Mouse (Mus musculus): Measurements from ENCODE around the gene Zfp385c. TPM values are rescaled to one million over a fixed set of nuclear protein-coding genes. Genes with fewer than 3 reads are reported as not detected.

The Zfp385c gene
- total and polyA plus RNA-seq, 2 experiments from 2014 or later: 0.53 to 2.5 TPM

DNA sequence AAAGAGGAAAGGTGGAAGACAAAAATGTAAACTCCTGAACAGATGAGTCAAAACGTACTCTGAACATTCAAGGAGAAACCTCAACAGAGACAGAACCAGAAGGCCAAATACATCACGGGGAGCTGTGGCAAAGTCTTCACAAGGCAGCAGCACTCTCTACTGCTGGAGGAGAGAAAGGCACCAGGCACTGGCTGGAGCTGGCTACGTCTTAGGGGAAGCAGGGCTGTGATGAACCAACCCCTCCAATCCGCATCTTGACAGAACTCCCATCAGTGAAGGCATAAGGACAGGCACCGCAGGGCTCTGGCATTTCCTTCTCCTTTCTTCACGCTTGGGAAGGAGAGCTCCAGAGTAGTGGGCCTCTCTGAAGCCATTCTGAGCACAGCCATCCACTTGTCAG is 80.6 kb downstream of the Zfp385c start:
- Histone ChIP-seq H3K4me1 (ENCODE audit: insufficient read depth, low read length) (no peaks in the 10 kb centered on the region), H3K4me3 (ENCODE audit: low read depth, low read length) (no peak overlapping the region), H3K9ac (replicated peaks; ENCODE audit: low read length, poor library complexity, severe bottlenecking) (no peak overlapping the region), H3K9me3 (ENCODE audit: low read length) (no peaks in the 10 kb centered on the region), H3K4me2 (ENCODE audit: low read depth, low read length, poor library complexity, severe bottlenecking) (no peak overlapping the region), H3K27ac (ENCODE audit: low read depth, low read length) (no peak overlapping the region), H3K36me3 (ENCODE audit: insufficient read depth, low read length) (no peaks in the 10 kb centered on the region), H3K27me3 (ENCODE audit: insufficient read depth, low read length) (no peaks in the 10 kb centered on the region)
- no peak for ATAC-seq (ENCODE audit: low FRiP score)
- WGBS: 88% methylated on average over 6 of the region's 6 CpGs
- TF ChIP-seq CTCF (IDR thresholded peaks at IDR 0.05): no peak; the same call in 1 of the 2 replicates
- peak; percentile 19 for DNase-seq (ENCODE audit: low spot score)

DNA sequence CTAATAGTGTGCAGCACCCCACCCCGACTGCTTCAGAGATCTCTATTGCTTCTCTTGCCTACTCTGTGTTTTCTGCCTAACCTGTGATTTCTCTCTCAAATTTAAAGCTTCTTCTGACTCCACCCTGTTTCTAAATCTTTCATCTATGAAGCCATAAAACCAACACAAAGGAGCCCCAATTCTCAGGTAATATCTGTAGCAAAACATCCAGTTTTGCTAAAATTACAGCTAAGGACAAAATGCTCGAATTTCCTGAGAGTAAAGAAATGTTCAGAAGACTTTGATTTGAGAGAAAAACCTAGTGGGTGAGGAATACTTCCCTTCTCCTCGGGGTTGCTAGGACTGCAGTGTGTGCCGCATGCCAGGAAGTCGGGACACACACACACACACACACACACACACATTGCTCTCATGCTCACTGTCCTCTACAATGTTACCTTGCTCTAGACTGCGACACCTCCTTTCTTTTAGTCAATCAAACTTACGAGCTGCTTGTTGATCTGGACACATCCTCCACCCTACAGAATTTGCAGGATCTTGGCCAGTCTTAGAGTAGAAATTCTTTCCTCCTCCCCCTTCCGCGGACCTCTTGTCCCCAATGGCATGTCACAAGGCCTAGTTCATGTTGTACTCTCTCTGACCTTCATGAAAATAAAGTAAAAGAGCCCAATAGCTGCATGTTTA is 82.1 kb downstream of the Zfp385c start:
- DNase-seq (ENCODE audit: low spot score) (no peak), ATAC-seq (ENCODE audit: low FRiP score) (no peak)
- no peak for TF ChIP-seq CTCF (IDR thresholded peaks at IDR 0.05)
- 80% methylated on average over 9 of the region's 9 CpGs for WGBS
- no peak overlapping the region for H3K4me3 ChIP-seq (ENCODE audit: low read depth, low read length)
- no peaks in the 10 kb centered on the region for H3K36me3 ChIP-seq (ENCODE audit: insufficient read depth, low read length)
- H3K9ac ChIP-seq (replicated peaks; ENCODE audit: low read length, poor library complexity, severe bottlenecking): no peak overlapping the region
- H3K27me3 ChIP-seq (ENCODE audit: insufficient read depth, low read length): no peaks in the 10 kb centered on the region
- no peak overlapping the region for H3K4me2 ChIP-seq (ENCODE audit: low read depth, low read length, poor library complexity, severe bottlenecking)
- no peaks in the 10 kb centered on the region for H3K4me1 ChIP-seq (ENCODE audit: insufficient read depth, low read length)
- peak overlapping the region; percentile 21; the same call in 1 of the 2 replicates for H3K27ac ChIP-seq (ENCODE audit: low read depth, low read length)
- no peaks in the 10 kb centered on the region for H3K9me3 ChIP-seq (ENCODE audit: low read length)

DNA sequence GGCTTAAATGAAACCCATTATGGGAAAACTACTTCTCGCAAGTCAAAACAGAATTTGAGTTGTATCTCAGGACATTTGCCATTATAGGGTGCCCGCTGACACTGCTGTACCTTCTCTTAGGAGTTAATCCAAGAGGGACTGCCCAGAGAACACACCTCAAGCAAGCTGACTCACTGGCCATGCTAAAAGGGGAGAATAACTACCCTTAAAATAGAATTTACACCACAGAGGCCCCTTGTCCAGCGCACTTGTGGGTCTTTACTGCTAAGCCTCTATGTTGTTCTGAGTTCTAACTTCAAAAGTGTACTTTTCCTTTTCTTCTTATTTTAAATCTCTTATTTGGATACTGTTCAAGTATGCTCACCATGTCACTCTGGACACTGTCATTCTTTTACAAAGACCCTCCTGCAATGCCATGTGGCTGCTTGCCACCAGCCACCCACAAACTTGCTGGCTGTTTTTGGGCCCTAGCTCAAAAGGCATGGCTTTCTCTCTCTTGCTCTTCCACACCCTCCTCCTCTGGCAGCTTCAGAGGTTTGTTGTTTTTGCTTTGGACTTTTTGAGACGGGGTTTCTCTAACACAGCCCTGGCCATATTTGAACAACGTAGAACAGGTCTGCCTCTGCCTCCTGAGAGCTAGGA is 82.8 kb downstream of the Zfp385c start:
- WGBS: 81% methylated on average over 5 of the region's 5 CpGs
- no peaks in the 10 kb centered on the region for H3K36me3 ChIP-seq (ENCODE audit: insufficient read depth, low read length)
- no peak overlapping the region for H3K4me2 ChIP-seq (ENCODE audit: low read depth, low read length, poor library complexity, severe bottlenecking)
- peak; percentile 52 for DNase-seq (ENCODE audit: low spot score)
- no peak for ATAC-seq (ENCODE audit: low FRiP score)
- TF ChIP-seq CTCF (IDR thresholded peaks at IDR 0.05): no peak
- H3K4me1 ChIP-seq (ENCODE audit: insufficient read depth, low read length): no peaks in the 10 kb centered on the region
- no peak overlapping the region for H3K4me3 ChIP-seq (ENCODE audit: low read depth, low read length)
- no peak overlapping the region for H3K9ac ChIP-seq (replicated peaks; ENCODE audit: low read length, poor library complexity, severe bottlenecking)
- H3K27ac ChIP-seq (ENCODE audit: low read depth, low read length): peak overlapping the region; percentile 21; the same call in 1 of the 2 replicates
- no peaks in the 10 kb centered on the region for H3K27me3 ChIP-seq (ENCODE audit: insufficient read depth, low read length)
- no peaks in the 10 kb centered on the region for H3K9me3 ChIP-seq (ENCODE audit: low read length)

DNA sequence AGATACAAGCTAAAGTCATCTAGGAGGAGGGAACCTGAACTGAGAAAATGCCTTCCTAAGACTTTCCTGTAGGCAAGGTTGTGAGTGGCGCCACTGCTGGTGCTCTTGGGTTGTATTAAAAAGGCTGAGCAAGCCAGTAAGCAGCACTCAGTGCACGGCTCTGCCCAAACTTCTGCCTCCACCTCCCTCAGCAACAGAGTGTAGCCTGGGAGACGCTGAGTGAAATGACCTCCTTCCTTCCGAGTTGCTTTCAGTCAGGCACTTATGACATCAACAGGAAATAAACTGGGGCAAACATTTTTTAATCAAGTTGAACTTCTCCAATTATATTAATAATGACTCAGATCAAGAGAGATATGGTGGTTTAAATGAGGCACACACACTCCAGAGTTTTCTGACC is 83.5 kb downstream of the Zfp385c start:
- H3K4me2 ChIP-seq (ENCODE audit: low read depth, low read length, poor library complexity, severe bottlenecking): no peak overlapping the region
- no peaks in the 10 kb centered on the region for H3K9me3 ChIP-seq (ENCODE audit: low read length)
- H3K4me1 ChIP-seq (ENCODE audit: insufficient read depth, low read length): no peaks in the 10 kb centered on the region
- H3K9ac ChIP-seq (replicated peaks; ENCODE audit: low read length, poor library complexity, severe bottlenecking): no peak overlapping the region
- ATAC-seq (ENCODE audit: low FRiP score): no peak
- WGBS: 63% methylated on average over 4 of the region's 4 CpGs
- H3K4me3 ChIP-seq (ENCODE audit: low read depth, low read length): no peak overlapping the region
- TF ChIP-seq CTCF (IDR thresholded peaks at IDR 0.05): no peak
- H3K27me3 ChIP-seq (ENCODE audit: insufficient read depth, low read length): no peaks in the 10 kb centered on the region
- DNase-seq (ENCODE audit: low spot score): no peak
- H3K27ac ChIP-seq (ENCODE audit: low read depth, low read length): no peak overlapping the region
- no peaks in the 10 kb centered on the region for H3K36me3 ChIP-seq (ENCODE audit: insufficient read depth, low read length)

DNA sequence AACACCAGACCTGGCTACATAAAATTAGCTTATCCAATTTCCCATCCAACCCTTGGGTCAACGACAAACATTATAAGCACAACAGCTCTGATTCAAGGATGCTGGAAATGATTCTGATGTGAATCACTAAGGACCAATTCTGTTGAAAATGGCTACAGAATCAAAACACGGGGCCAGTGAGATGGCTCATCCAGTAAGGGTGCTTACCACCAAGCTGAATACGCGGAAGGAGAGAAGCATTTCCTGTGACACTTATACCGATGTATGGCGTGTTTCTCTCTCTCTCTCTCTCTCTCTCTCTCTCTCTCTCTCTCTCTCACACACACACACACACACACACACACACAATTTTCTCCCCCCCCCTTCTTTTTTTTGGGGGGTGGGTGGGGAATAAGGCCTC is 85.1 kb downstream of the Zfp385c start:
- no peak for TF ChIP-seq CTCF (IDR thresholded peaks at IDR 0.05)
- Histone ChIP-seq H3K9me3 (ENCODE audit: low read length) (no peaks in the 10 kb centered on the region), H3K36me3 (ENCODE audit: insufficient read depth, low read length) (peaks cover 4% of the 10 kb centered on the region; the same call in 1 of the 2 replicates), H3K27me3 (ENCODE audit: insufficient read depth, low read length) (no peaks in the 10 kb centered on the region), H3K4me2 (ENCODE audit: low read depth, low read length, poor library complexity, severe bottlenecking) (no peak overlapping the region), H3K4me1 (ENCODE audit: insufficient read depth, low read length) (no peaks in the 10 kb centered on the region), H3K27ac (ENCODE audit: low read depth, low read length) (no peak overlapping the region), H3K9ac (replicated peaks; ENCODE audit: low read length, poor library complexity, severe bottlenecking) (no peak overlapping the region), H3K4me3 (ENCODE audit: low read depth, low read length) (no peak overlapping the region)
- ATAC-seq (ENCODE audit: low FRiP score): no peak
- no peak for DNase-seq (ENCODE audit: low spot score)
- 94% methylated on average over 6 of the region's 6 CpGs for WGBS

DNA sequence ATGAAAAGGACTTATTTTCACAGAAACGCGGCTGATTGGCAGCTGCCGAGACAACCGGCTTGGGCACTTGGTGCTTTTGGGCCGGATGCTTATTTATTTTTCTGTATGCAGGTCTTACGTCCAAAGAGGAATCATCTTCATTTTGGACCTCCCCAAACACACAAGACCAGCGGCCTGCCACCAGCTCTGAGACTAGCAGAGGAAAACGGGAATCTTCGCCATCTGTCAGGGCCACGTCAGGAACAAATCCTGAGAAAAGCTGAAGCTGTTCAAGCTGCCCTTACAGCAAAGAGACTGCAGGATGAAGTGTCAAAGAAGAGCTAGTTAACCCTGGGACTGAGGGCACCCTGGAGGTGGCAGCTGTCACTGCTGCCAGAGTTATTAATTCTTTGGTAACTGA is 86.8 kb downstream of the Zfp385c start:
- H3K27me3 ChIP-seq (ENCODE audit: insufficient read depth, low read length): no peaks in the 10 kb centered on the region
- no peaks in the 10 kb centered on the region for H3K4me1 ChIP-seq (ENCODE audit: insufficient read depth, low read length)
- no peak overlapping the region for H3K4me3 ChIP-seq (ENCODE audit: low read depth, low read length)
- H3K36me3 ChIP-seq (ENCODE audit: insufficient read depth, low read length): peaks cover 11% of the 10 kb centered on the region
- 73% methylated on average over 10 of the region's 10 CpGs for WGBS
- no peak overlapping the region for H3K27ac ChIP-seq (ENCODE audit: low read depth, low read length)
- H3K4me2 ChIP-seq (ENCODE audit: low read depth, low read length, poor library complexity, severe bottlenecking): no peak overlapping the region
- ATAC-seq (ENCODE audit: low FRiP score) (no peak), DNase-seq (ENCODE audit: low spot score) (no peak)
- no peaks in the 10 kb centered on the region for H3K9me3 ChIP-seq (ENCODE audit: low read length)
- no peak overlapping the region for H3K9ac ChIP-seq (replicated peaks; ENCODE audit: low read length, poor library complexity, severe bottlenecking)
- no peak for TF ChIP-seq CTCF (IDR thresholded peaks at IDR 0.05)

All from midbrain, postnatal 0 days (tissue).